Mouse (Mus musculus): ENCODE data around the gene Serpinb12. TPM values are rescaled to one million over a fixed set of nuclear protein-coding genes. Genes with fewer than 3 reads are reported as not detected.
"Not testable (repeated sequence)": the region's sequence is repeated elsewhere in the genome, so short reads cannot be mapped to it uniquely, and the experiment has no call there.

Serpinb12 gene
- 0.77 and 0.87 TPM in 2 replicates for polyA plus RNA-seq (2014; fragmentation: Nextera tagmentation; extraction: Ambion mirVana)

- H3K36me3 ChIP-seq (ENCODE audit: control insufficient read depth, insufficient read depth, low read length) = no peaks in the 10 kb centered on the region
These were observed at the start of gene Serpinb12 for GRCm38 (mm10) chr1:106934265-106934664. Gene Serpinb12 (plus strand): TSS chr1:106934449.

GRCm38 (mm10) chr1:106895142-106895541 is 39.1 kb upstream of the Serpinb12 start:
- not testable (repeated sequence) for H3K27ac ChIP-seq (ENCODE audit: low read length); H3K9me3 ChIP-seq (ENCODE audit: control insufficient read depth, low read depth, low read length); H3K36me3 ChIP-seq (ENCODE audit: control insufficient read depth, insufficient read depth, low read length); H3K4me1 ChIP-seq (ENCODE audit: control insufficient read depth, insufficient read depth, low read length); H3K4me3 ChIP-seq (ENCODE audit: low read depth, low read length); H3K27me3 ChIP-seq (ENCODE audit: control insufficient read depth, insufficient read depth, low read length); ATAC-seq (ENCODE audit: insufficient number of reproducible peaks, insufficient read depth, low FRiP score, low read depth); H3K4me2 ChIP-seq (replicated peaks; ENCODE audit: low read depth, low read length); H3K9ac ChIP-seq (replicated peaks; ENCODE audit: low read depth, low read length)

More at GRCm38 (mm10) chr1:106934265-106934664, at the start of gene Serpinb12:
- H3K9ac ChIP-seq (replicated peaks; ENCODE audit: low read depth, low read length) = no peak within 1 kb of the TSS
- no peak within 1 kb of the TSS for H3K4me3 ChIP-seq (ENCODE audit: low read depth, low read length)
- no peak for ATAC-seq (ENCODE audit: insufficient number of reproducible peaks, insufficient read depth, low FRiP score, low read depth)
- no peaks in the 10 kb centered on the region for H3K9me3 ChIP-seq (ENCODE audit: control insufficient read depth, low read depth, low read length)
- no peaks in the 10 kb centered on the region for H3K4me1 ChIP-seq (ENCODE audit: control insufficient read depth, insufficient read depth, low read length)
- 77% methylated on average over 6 of the region's 6 CpGs for WGBS
- H3K27me3 ChIP-seq (ENCODE audit: control insufficient read depth, insufficient read depth, low read length) = no peaks in the 10 kb centered on the region
- H3K4me2 ChIP-seq (replicated peaks; ENCODE audit: low read depth, low read length) = no peak within 1 kb of the TSS
- H3K27ac ChIP-seq (ENCODE audit: low read length) = no peak within 1 kb of the TSS

GRCm38 (mm10) chr1:106901406-106901805 is 32.8 kb upstream of the Serpinb12 start:
- Histone ChIP-seq H3K4me1 (ENCODE audit: control insufficient read depth, insufficient read depth, low read length) (no peaks in the 10 kb centered on the region), H3K27ac (ENCODE audit: low read length) (no peak overlapping the region), H3K9me3 (ENCODE audit: control insufficient read depth, low read depth, low read length) (no peaks in the 10 kb centered on the region), H3K4me2 (replicated peaks; ENCODE audit: low read depth, low read length) (no peak overlapping the region), H3K27me3 (ENCODE audit: control insufficient read depth, insufficient read depth, low read length) (no peaks in the 10 kb centered on the region), H3K36me3 (ENCODE audit: control insufficient read depth, insufficient read depth, low read length) (no peaks in the 10 kb centered on the region), H3K9ac (replicated peaks; ENCODE audit: low read depth, low read length) (no peak overlapping the region), H3K4me3 (ENCODE audit: low read depth, low read length) (no peak overlapping the region)
- no peak for ATAC-seq (ENCODE audit: insufficient number of reproducible peaks, insufficient read depth, low FRiP score, low read depth)
- WGBS = 32% methylated on average over 4 of the region's 4 CpGs

GRCm38 (mm10) chr1:106931954-106932353 is 2.3 kb upstream of the Serpinb12 start:
- ATAC-seq (ENCODE audit: insufficient number of reproducible peaks, insufficient read depth, low FRiP score, low read depth) = no peak
- no peaks in the 10 kb centered on the region for H3K4me1 ChIP-seq (ENCODE audit: control insufficient read depth, insufficient read depth, low read length)
- H3K27me3 ChIP-seq (ENCODE audit: control insufficient read depth, insufficient read depth, low read length) = no peaks in the 10 kb centered on the region
- no peak overlapping the region for H3K4me2 ChIP-seq (replicated peaks; ENCODE audit: low read depth, low read length)
- WGBS = 79% methylated on average over 4 of the region's 4 CpGs
- H3K4me3 ChIP-seq (ENCODE audit: low read depth, low read length) = no peak overlapping the region
- H3K9ac ChIP-seq (replicated peaks; ENCODE audit: low read depth, low read length) = no peak overlapping the region
- H3K9me3 ChIP-seq (ENCODE audit: control insufficient read depth, low read depth, low read length) = no peaks in the 10 kb centered on the region
- H3K27ac ChIP-seq (ENCODE audit: low read length) = no peak overlapping the region
- H3K36me3 ChIP-seq (ENCODE audit: control insufficient read depth, insufficient read depth, low read length) = no peaks in the 10 kb centered on the region

- no peaks in the 10 kb centered on the region for H3K9me3 ChIP-seq (ENCODE audit: control insufficient read depth, low read depth, low read length)
- no peak for ATAC-seq (ENCODE audit: insufficient number of reproducible peaks, insufficient read depth, low FRiP score, low read depth)
- H3K9ac ChIP-seq (replicated peaks; ENCODE audit: low read depth, low read length) = no peak overlapping the region
- no peaks in the 10 kb centered on the region for H3K36me3 ChIP-seq (ENCODE audit: control insufficient read depth, insufficient read depth, low read length)
- no peak overlapping the region for H3K4me3 ChIP-seq (ENCODE audit: low read depth, low read length)
- H3K4me2 ChIP-seq (replicated peaks; ENCODE audit: low read depth, low read length) = no peak overlapping the region
- no peak overlapping the region for H3K27ac ChIP-seq (ENCODE audit: low read length)
- H3K27me3 ChIP-seq (ENCODE audit: control insufficient read depth, insufficient read depth, low read length) = no peaks in the 10 kb centered on the region
- H3K4me1 ChIP-seq (ENCODE audit: control insufficient read depth, insufficient read depth, low read length) = no peaks in the 10 kb centered on the region
These were observed 591 bp upstream of the Serpinb12 start for GRCm38 (mm10) chr1:106933658-106934057.

DNA sequence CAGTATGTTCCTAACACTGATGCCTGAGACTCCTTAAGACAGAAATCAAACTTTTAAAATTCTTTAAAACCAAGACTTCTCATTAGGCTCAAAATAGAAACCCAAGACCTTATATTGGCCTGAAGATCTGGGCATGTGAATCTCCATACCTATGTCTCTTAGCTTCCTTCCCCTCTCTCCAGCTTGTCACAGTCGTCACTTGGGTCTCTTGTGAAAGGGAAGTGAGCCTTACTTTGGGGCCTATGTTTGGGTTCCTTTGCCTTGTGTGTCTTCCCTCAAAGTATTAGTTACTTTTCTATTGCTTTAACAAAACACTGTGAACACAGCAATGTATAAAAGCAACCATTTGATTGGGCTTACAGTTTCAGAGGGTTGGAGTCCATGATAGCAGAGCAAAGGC is 13.0 kb downstream of the Serpinb12 start:
- H3K4me1 ChIP-seq (ENCODE audit: control insufficient read depth, insufficient read depth, low read length) = no peaks in the 10 kb centered on the region
- H3K27me3 ChIP-seq (ENCODE audit: control insufficient read depth, insufficient read depth, low read length) = no peaks in the 10 kb centered on the region
- no peak overlapping the region for H3K27ac ChIP-seq (ENCODE audit: low read length)
- no peak for ATAC-seq (ENCODE audit: insufficient number of reproducible peaks, insufficient read depth, low FRiP score, low read depth)
- no peaks in the 10 kb centered on the region for H3K9me3 ChIP-seq (ENCODE audit: control insufficient read depth, low read depth, low read length)
- no peak overlapping the region for H3K9ac ChIP-seq (replicated peaks; ENCODE audit: low read depth, low read length)
- H3K36me3 ChIP-seq (ENCODE audit: control insufficient read depth, insufficient read depth, low read length) = no peaks in the 10 kb centered on the region
- H3K4me3 ChIP-seq (ENCODE audit: low read depth, low read length) = no peak overlapping the region
- H3K4me2 ChIP-seq (replicated peaks; ENCODE audit: low read depth, low read length) = no peak overlapping the region
- 80% methylated on average over 1 of the region's 1 CpGs for WGBS

GRCm38 (mm10) chr1:106959981-106960380 is 25.7 kb downstream of the Serpinb12 start:
- no peaks in the 10 kb centered on the region for H3K9me3 ChIP-seq (ENCODE audit: control insufficient read depth, low read depth, low read length)
- H3K4me1 ChIP-seq (ENCODE audit: control insufficient read depth, insufficient read depth, low read length) = no peaks in the 10 kb centered on the region
- no peak for ATAC-seq (ENCODE audit: insufficient number of reproducible peaks, insufficient read depth, low FRiP score, low read depth)
- H3K4me3 ChIP-seq (ENCODE audit: low read depth, low read length) = no peak overlapping the region
- no peak overlapping the region for H3K27ac ChIP-seq (ENCODE audit: low read length)
- WGBS = 75% methylated on average over 3 of the region's 3 CpGs
- H3K36me3 ChIP-seq (ENCODE audit: control insufficient read depth, insufficient read depth, low read length) = no peaks in the 10 kb centered on the region
- H3K4me2 ChIP-seq (replicated peaks; ENCODE audit: low read depth, low read length) = no peak overlapping the region
- H3K27me3 ChIP-seq (ENCODE audit: control insufficient read depth, insufficient read depth, low read length) = no peaks in the 10 kb centered on the region
- H3K9ac ChIP-seq (replicated peaks; ENCODE audit: low read depth, low read length) = no peak overlapping the region

DNA sequence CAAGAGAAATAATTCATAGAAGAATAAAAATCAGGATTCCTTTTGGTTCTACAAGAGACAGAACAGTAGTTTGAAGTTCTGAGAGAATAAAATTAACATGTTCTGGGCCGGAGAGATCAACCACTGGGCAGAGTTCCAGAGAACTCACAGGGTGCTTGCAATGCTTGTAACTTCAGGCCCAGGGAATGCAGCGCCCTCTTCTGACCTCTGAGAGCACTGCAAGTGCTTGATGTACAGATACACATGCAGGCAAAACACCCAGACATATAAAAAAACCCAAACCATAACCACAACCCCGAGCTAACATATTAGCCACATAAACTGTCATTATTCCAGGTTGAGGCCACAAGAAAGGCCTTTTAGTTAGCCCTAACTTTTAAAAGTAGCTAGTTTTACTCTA is 26.8 kb downstream of the Serpinb12 start:
- Histone ChIP-seq H3K4me2 (replicated peaks; ENCODE audit: low read depth, low read length) (no peak overlapping the region), H3K36me3 (ENCODE audit: control insufficient read depth, insufficient read depth, low read length) (no peaks in the 10 kb centered on the region), H3K27me3 (ENCODE audit: control insufficient read depth, insufficient read depth, low read length) (no peaks in the 10 kb centered on the region), H3K9me3 (ENCODE audit: control insufficient read depth, low read depth, low read length) (no peaks in the 10 kb centered on the region), H3K4me1 (ENCODE audit: control insufficient read depth, insufficient read depth, low read length) (no peaks in the 10 kb centered on the region), H3K4me3 (ENCODE audit: low read depth, low read length) (no peak overlapping the region), H3K9ac (replicated peaks; ENCODE audit: low read depth, low read length) (no peak overlapping the region), H3K27ac (ENCODE audit: low read length) (no peak overlapping the region)
- 44% methylated on average over 3 of the region's 3 CpGs for WGBS
- no peak for ATAC-seq (ENCODE audit: insufficient number of reproducible peaks, insufficient read depth, low FRiP score, low read depth)

DNA sequence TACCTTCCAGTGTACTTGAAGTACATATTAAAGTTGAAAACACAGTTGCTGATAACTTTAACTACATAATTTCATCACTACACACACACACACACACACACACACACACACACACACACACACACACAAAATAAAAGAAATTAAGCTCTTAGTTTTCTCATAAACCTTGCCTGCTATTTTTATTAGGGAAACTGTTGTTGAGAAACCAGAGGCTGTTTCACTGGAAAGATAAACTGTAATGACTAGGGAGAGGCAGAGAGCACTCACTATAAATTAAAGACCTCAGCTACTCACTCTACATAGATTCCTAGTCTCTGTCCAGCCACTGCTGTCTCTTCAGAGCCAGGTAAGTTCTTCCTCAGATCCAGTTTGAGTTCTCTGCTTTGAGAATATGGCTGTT is 46.4 kb downstream of the Serpinb12 start, which contains the start of gene Serpinb13:
TSS of gene Serpinb13 (plus strand) at position 301 of the 400 bp plus-strand sequence.
- no peaks in the 10 kb centered on the region for H3K27me3 ChIP-seq (ENCODE audit: control insufficient read depth, insufficient read depth, low read length)
- ATAC-seq (ENCODE audit: insufficient number of reproducible peaks, insufficient read depth, low FRiP score, low read depth) = no peak

More for the DNA sequence above, 46.4 kb downstream of the Serpinb12 start, which contains the start of gene Serpinb13:
- H3K4me1 ChIP-seq (ENCODE audit: control insufficient read depth, insufficient read depth, low read length) = no peaks in the 10 kb centered on the region
- H3K9me3 ChIP-seq (ENCODE audit: control insufficient read depth, low read depth, low read length) = no peaks in the 10 kb centered on the region
- H3K4me3 ChIP-seq (ENCODE audit: low read depth, low read length) = no peak within 1 kb of the TSS
- no peak within 1 kb of the TSS for H3K4me2 ChIP-seq (replicated peaks; ENCODE audit: low read depth, low read length)
- no peaks in the 10 kb centered on the region for H3K36me3 ChIP-seq (ENCODE audit: control insufficient read depth, insufficient read depth, low read length)
- no peak within 1 kb of the TSS for H3K9ac ChIP-seq (replicated peaks; ENCODE audit: low read depth, low read length)
- no peak within 1 kb of the TSS for H3K27ac ChIP-seq (ENCODE audit: low read length)
